Mouse (Mus musculus) hindbrain, embryonic 16.5 days (tissue): ENCODE measurements around the gene Gm20721. TPM values are rescaled to one million over a fixed set of nuclear protein-coding genes. Genes with fewer than 3 reads are reported as not detected.
A peak's percentile ranks its signal among the peaks of the same experiment; 100 is the strongest.

Experiments
- ATAC-seq: fragments of 200-750 bp; cut with Nextera tagmentation; 2 replicates; pipeline ENCODE4 v1.8.0; 2017; ENCODE audit warnings: moderate TSS enrichment, moderate library complexity
- H3K27ac ChIP-seq: fragments of 300-500 bp; sonication (generic); 2 replicates; pipeline ENCODE4 v1.5.1; 2014; ENCODE audit warnings: low read depth, mild to moderate bottlenecking, control low read depth, low read length, moderate library complexity
- H3K27me3 ChIP-seq: fragments of 300-500 bp; sonication (generic); replicated peaks from 2 replicates; pipeline ENCODE4 v1.6.1; 2014; ENCODE audit warnings: low read length; ENCODE audit not compliant: control insufficient read depth, insufficient read depth
- H3K36me3 ChIP-seq: fragments of 300-500 bp; sonication (generic); 2 replicates; pipeline ENCODE4 v1.6.1; 2014; ENCODE audit warnings: mild to moderate bottlenecking, low read length, moderate library complexity, mixed read lengths; ENCODE audit not compliant: control insufficient read depth, insufficient read depth
- H3K4me1 ChIP-seq: fragments of 300-500 bp; sonication (generic); 2 replicates; pipeline ENCODE4 v1.6.1; 2014; ENCODE audit warnings: low read depth, low read length; ENCODE audit not compliant: control insufficient read depth, insufficient read depth
- H3K4me2 ChIP-seq: fragments of 300-500 bp; sonication (generic); 2 replicates; pipeline ENCODE4 v1.6.1; 2014; ENCODE audit warnings: mild to moderate bottlenecking, low read length, control low read depth, moderate library complexity
- H3K4me3 ChIP-seq: fragments of 300-500 bp; sonication (generic); 2 replicates; pipeline ENCODE4 v1.5.1; 2014; ENCODE audit warnings: mild to moderate bottlenecking, low read length, control low read depth, moderate library complexity
- H3K9ac ChIP-seq: fragments of 300-500 bp; sonication (generic); 2 replicates; pipeline ENCODE4 v1.6.1; 2014; ENCODE audit warnings: low read depth, mild to moderate bottlenecking, control low read depth, low read length, moderate library complexity
- H3K9me3 ChIP-seq: fragments of 300-500 bp; sonication (generic); 2 replicates; pipeline ENCODE4 v1.6.1; 2014; ENCODE audit warnings: mild to moderate bottlenecking, low read length, moderate library complexity; ENCODE audit not compliant: control insufficient read depth
- WGBS: fragments of 180-500 bp; shearing (Covaris S2); extraction: QIAGEN DNeasy Blood & Tissue Kit; methylation state at CpG from one replicate; pipeline ENCODE4 v1.1.7; 2014; 5-methylcytosine and 5-hydroxymethylcytosine counted together
- polyA plus RNA-seq: library from polyadenylated mRNA; unstranded; fragments of >200 nt; fragmentation: Nextera tagmentation; extraction: Ambion mirVana; gene quantifications from 2 replicates; pipeline ENCODE4 v1.2.1, GENCODE M21; 2015

Gene Gm20721
- polyA plus RNA-seq, 1 experiment from 2014 or later = 23.5 TPM

DNA sequence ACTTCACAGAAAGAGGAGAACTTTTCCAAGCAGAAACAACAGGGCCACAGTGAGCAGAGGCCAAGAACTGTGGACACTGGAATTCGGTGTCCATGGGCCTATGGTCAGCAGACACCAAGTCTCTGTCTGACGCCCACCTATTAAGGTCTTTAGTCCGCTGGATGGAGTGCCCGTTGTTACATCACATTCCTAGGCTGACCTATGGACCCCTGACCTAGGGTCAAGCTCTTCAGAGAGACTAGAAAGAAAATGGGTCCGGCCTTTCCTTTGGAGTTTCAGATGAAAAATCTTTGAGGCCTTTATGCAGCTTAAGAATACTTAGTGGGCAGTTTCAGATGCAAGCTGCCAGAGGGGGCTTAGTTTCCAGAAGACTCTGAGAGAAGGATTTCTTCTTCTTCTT lies 40.9 kb downstream of the Gm20721 start:
- WGBS = 6% methylated on average over 5 of the region's 5 CpGs

DNA sequence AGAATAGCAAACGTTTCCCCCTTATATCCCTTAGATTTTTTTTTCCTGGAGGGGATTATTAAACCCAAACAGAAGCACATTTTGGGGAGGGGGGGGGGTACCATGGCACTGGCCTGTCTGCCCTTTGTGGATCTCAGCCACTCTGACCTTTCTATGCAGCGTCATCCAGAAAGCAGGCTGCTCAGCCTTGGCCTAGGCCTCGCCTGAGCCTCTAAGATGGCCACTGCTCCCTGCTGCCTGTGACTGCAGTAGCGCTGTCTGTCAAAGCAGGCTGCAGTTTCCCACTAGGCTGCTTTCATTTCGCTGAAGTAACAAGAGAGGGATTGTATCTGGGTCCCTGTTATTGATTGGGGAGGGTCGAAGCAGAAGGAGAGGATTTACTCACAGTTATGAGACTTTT lies 44.0 kb downstream of the Gm20721 start:
- Histone ChIP-seq H3K27ac (no peak overlapping the region), H3K4me3 (no peak overlapping the region), H3K9ac (no peak overlapping the region), H3K4me1 (peaks cover 17% of the 10 kb centered on the region), H3K27me3 (peaks cover 11% of the 10 kb centered on the region), H3K9me3 (peaks cover 33% of the 10 kb centered on the region), H3K4me2 (no peak overlapping the region), H3K36me3 (no peaks in the 10 kb centered on the region)
- no peak for ATAC-seq
- WGBS = 36% methylated on average over 6 of the region's 6 CpGs

More for the DNA sequence above, 40.9 kb downstream of the Gm20721 start:
- no peaks in the 10 kb centered on the region for H3K36me3 ChIP-seq
- no peak for ATAC-seq
- no peak overlapping the region for H3K9ac ChIP-seq
- H3K27ac ChIP-seq = no peak overlapping the region
- H3K4me3 ChIP-seq = no peak overlapping the region
- peaks cover 2% of the 10 kb centered on the region; the same call in 1 of the 2 replicates for H3K9me3 ChIP-seq
- no peaks in the 10 kb centered on the region for H3K4me1 ChIP-seq
- no peaks in the 10 kb centered on the region; the same call in 1 of the 2 replicates for H3K27me3 ChIP-seq
- no peak overlapping the region for H3K4me2 ChIP-seq

DNA sequence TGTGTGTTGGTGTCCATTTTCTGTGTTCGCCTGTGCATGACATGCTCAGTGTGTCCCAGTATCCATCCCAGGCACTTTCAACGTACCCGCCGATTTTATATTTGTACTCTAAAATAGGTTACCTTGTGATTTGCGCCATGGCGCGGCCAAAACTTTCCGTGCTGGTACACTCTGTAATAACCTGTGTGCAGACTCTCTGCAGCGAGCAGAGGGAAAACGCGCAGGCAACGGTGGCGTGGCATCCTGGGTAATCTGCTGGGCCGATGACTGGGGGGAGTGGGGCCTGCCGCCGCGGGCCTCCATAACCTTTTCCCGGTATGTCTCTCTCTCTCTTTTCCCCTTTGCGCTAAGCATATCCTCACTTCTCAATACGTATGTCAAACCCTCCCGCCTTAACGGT lies 45.8 kb downstream of the Gm20721 start:
- Histone ChIP-seq H3K27ac (no peak overlapping the region), H3K4me1 (peaks cover 22% of the 10 kb centered on the region), H3K4me3 (peak overlapping the region; percentile 33), H3K9ac (no peak overlapping the region), H3K27me3 (peaks cover 11% of the 10 kb centered on the region), H3K9me3 (peaks cover 46% of the 10 kb centered on the region), H3K36me3 (no peaks in the 10 kb centered on the region), H3K4me2 (peak overlapping the region; percentile 58)
- ATAC-seq = no peak
- WGBS = 52% methylated on average over 22 of the region's 22 CpGs

GRCm38 (mm10) chr2:174300186-174300585 lies 46.3 kb downstream of the Gm20721 start:
- Histone ChIP-seq H3K9me3 (peaks cover 51% of the 10 kb centered on the region), H3K9ac (no peak overlapping the region)
- ATAC-seq = no peak

GRCm38 (mm10) chr2:174299771-174300160 lies 46.7 kb downstream of the Gm20721 start:
- peaks cover 55% of the 10 kb centered on the region for H3K9me3 ChIP-seq
- H3K4me2 ChIP-seq = peak overlapping the region; percentile 58
- H3K9ac ChIP-seq = no peak overlapping the region
- no peaks in the 10 kb centered on the region for H3K36me3 ChIP-seq
- no peak for ATAC-seq
- H3K27me3 ChIP-seq = peaks cover 11% of the 10 kb centered on the region
- peaks cover 22% of the 10 kb centered on the region for H3K4me1 ChIP-seq
- peak overlapping the region; percentile 33 for H3K4me3 ChIP-seq
- H3K27ac ChIP-seq = no peak overlapping the region
- WGBS = 58% methylated on average over 34 of the region's 34 CpGs

More at GRCm38 (mm10) chr2:174300186-174300585, 46.3 kb downstream of the Gm20721 start:
- H3K4me3 ChIP-seq = peak overlapping the region; percentile 33
- no peaks in the 10 kb centered on the region for H3K36me3 ChIP-seq
- peaks cover 11% of the 10 kb centered on the region for H3K27me3 ChIP-seq
- no peak overlapping the region for H3K27ac ChIP-seq
- peak overlapping the region; percentile 58 for H3K4me2 ChIP-seq
- 63% methylated on average over 27 of the region's 27 CpGs for WGBS
- peaks cover 22% of the 10 kb centered on the region for H3K4me1 ChIP-seq

DNA sequence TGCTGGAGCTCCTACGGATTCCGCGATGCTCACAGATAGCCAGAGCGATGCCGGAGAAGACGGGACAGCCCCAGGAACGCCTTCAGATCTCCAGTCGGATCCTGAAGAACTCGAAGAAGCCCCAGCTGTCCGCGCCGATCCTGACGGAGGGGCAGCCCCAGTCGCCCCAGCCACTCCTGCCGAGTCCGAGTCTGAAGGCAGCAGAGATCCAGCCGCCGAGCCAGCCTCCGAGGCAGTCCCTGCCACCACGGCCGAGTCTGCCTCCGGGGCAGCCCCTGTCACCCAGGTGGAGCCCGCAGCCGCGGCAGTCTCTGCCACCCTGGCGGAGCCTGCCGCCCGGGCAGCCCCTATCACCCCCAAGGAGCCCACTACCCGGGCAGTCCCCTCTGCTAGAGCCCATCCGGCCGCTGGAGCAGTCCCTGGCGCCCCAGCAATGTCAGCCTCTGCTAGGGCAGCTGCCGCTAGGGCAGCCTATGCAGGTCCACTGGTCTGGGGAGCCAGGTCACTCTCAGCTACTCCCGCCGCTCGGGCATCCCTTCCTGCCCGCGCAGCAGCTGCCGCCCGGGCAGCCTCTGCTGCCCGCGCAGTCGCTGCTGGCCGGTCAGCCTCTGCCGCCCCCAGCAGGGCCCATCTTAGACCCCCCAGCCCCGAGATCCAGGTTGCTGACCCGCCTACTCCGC lies 47.3 kb downstream of the Gm20721 start:
- WGBS = 52% methylated on average over 48 of the region's 48 CpGs
- Histone ChIP-seq H3K4me2 (peak overlapping the region; percentile 58), H3K27ac (no peak overlapping the region), H3K4me1 (peaks cover 22% of the 10 kb centered on the region), H3K36me3 (no peaks in the 10 kb centered on the region), H3K27me3 (peaks cover 11% of the 10 kb centered on the region), H3K9ac (no peak overlapping the region), H3K9me3 (peaks cover 58% of the 10 kb centered on the region), H3K4me3 (peak overlapping the region; percentile 33)
- ATAC-seq = no peak

DNA sequence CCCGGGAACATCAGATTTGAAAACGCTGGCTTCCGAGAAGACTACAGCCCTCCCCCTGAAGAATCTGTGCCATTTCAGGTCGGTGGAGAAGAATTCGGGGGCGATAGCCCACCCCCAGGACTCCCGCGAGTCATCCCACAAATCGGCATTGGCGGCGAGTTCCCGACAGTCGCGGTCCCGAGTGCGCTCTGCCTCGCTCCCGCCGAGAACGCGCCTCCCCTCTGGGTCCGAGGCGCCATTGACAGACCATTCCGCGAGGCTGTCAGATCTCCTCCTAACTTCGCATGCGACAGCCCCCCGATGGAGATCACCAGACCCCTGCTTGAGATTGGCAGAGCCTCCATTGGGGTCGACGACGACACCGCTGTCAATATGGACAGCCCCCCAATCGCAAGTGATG lies 48.0 kb downstream of the Gm20721 start:
- Histone ChIP-seq H3K27ac (no peak overlapping the region), H3K9me3 (peaks cover 58% of the 10 kb centered on the region), H3K27me3 (peaks cover 11% of the 10 kb centered on the region), H3K9ac (no peak overlapping the region), H3K36me3 (no peaks in the 10 kb centered on the region), H3K4me3 (peak overlapping the region; percentile 19), H3K4me2 (peak overlapping the region; percentile 58), H3K4me1 (peaks cover 22% of the 10 kb centered on the region)
- ATAC-seq = no peak
- WGBS = 65% methylated on average over 33 of the region's 33 CpGs

DNA sequence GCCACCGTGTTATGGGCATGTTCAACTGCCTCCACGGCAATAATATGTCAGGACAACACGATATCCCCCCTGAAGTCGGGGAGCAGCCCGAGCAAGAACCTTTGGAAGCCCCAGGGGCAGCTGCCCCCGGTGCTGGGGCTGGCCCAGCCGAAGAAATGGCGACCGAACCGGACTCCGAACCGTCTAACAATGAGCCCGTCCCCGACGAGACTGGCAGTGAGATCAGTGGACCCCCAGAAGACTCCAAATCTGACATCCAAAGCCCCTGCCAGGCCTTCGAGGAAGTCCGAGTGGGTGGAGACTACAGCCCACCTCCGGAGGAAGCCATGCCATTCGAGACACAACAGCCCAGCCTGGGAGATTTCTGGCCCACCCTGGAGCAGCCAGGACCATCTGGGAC lies 48.7 kb downstream of the Gm20721 start:
- Histone ChIP-seq H3K4me2 (no peak overlapping the region; the same call in 1 of the 2 replicates), H3K27me3 (peaks cover 11% of the 10 kb centered on the region), H3K9me3 (peaks cover 58% of the 10 kb centered on the region), H3K36me3 (no peaks in the 10 kb centered on the region), H3K27ac (no peak overlapping the region), H3K4me1 (peaks cover 26% of the 10 kb centered on the region), H3K4me3 (peak overlapping the region; percentile 19; the same call in 1 of the 2 replicates), H3K9ac (no peak overlapping the region)
- ATAC-seq = no peak
- 67% methylated on average over 19 of the region's 19 CpGs for WGBS

- Histone ChIP-seq H3K4me1 (peaks cover 32% of the 10 kb centered on the region), H3K36me3 (no peaks in the 10 kb centered on the region), H3K9ac (no peak overlapping the region), H3K4me3 (peak overlapping the region; percentile 27), H3K27me3 (peaks cover 11% of the 10 kb centered on the region), H3K4me2 (peak overlapping the region; percentile 45), H3K27ac (no peak overlapping the region), H3K9me3 (peaks cover 58% of the 10 kb centered on the region)
- no peak for ATAC-seq
- 43% methylated on average over 29 of the region's 29 CpGs for WGBS
Observed at GRCm38 (mm10) chr2:174297086-174297571, 49.4 kb downstream of the Gm20721 start.
